Mouse (Mus musculus): ENCODE data around the gene Rpusd1.

- TF ChIP-seq CTCF (IDR thresholded peaks at IDR 0.05) (no peak), POLR2A (IDR thresholded peaks at IDR 0.05; ENCODE audit: insufficient read depth, low read depth, low read length) (no peak), EP300 (IDR thresholded peaks at IDR 0.05; ENCODE audit: insufficient read depth, low read depth, low read length) (no peak)
These were observed 35.1 kb downstream of the Rpusd1 start for GRCm38 (mm10) chr17:25762591-25762990.
